Mouse (Mus musculus) forebrain, postnatal 0 days (tissue): ENCODE data around the gene Pde11a. TPM values are rescaled to one million over a fixed set of nuclear protein-coding genes. Genes with fewer than 3 reads are reported as not detected.

Experiments used
- ATAC-seq: fragments of 200-750 bp; cut with Nextera tagmentation; 2 replicates; pipeline ENCODE4 v1.8.0; 2017; ENCODE audit warnings: mild to moderate bottlenecking, moderate library complexity
- DNase-seq: peaks from one replicate; pipeline ENCODE4 v3.0.0-alpha.2; 2015
- H3K27ac ChIP-seq: fragments of 300-500 bp; sonication (generic); 2 replicates; pipeline ENCODE4 v1.5.1; 2014; ENCODE audit warnings: low read depth, mild to moderate bottlenecking, antibody characterized with exemption, low read length, moderate library complexity, mixed read lengths
- H3K27me3 ChIP-seq: fragments of 300-500 bp; sonication (generic); 2 replicates; pipeline ENCODE4 v1.6.1; 2014; ENCODE audit warnings: mild to moderate bottlenecking, low read length, mixed read lengths; ENCODE audit not compliant: insufficient read depth
- H3K36me3 ChIP-seq: fragments of 300-500 bp; sonication (generic); 2 replicates; pipeline ENCODE4 v1.6.1; 2014; ENCODE audit warnings: mild to moderate bottlenecking, moderate library complexity; ENCODE audit not compliant: insufficient read depth
- H3K4me1 ChIP-seq: fragments of 300-500 bp; sonication (generic); 2 replicates; pipeline ENCODE4 v1.6.1; 2014; ENCODE audit warnings: antibody characterized with exemption; ENCODE audit not compliant: insufficient read depth
- H3K4me2 ChIP-seq: fragments of 300-500 bp; sonication (generic); 2 replicates; pipeline ENCODE4 v1.6.1; 2014; ENCODE audit warnings: low read depth, mild to moderate bottlenecking, moderate library complexity
- H3K4me3 ChIP-seq: fragments of 300-500 bp; sonication (generic); 2 replicates; pipeline ENCODE4 v1.5.1; 2014; ENCODE audit warnings: low read depth, low read length, mixed read lengths
- H3K9ac ChIP-seq: fragments of 300-500 bp; sonication (generic); 2 replicates; pipeline ENCODE4 v1.6.1; 2014; ENCODE audit warnings: mild to moderate bottlenecking
- H3K9me3 ChIP-seq: fragments of 300-500 bp; sonication (generic); 2 replicates; pipeline ENCODE4 v1.6.1; 2016; ENCODE audit warnings: low read length
- CTCF ChIP-seq: sonication (generic); IDR thresholded peaks from 2 replicates; pipeline ENCODE4 v1.5.1; 2016; ENCODE audit warnings: antibody characterized with exemption, control low read depth, low read depth
- WGBS: fragments of 180-500 bp; shearing (Covaris S2); extraction: QIAGEN DNeasy Blood & Tissue Kit; methylation state at CpG from one replicate; pipeline ENCODE4 v1.1.7; 2014; 5-methylcytosine and 5-hydroxymethylcytosine counted together
- polyA plus RNA-seq: library from polyadenylated mRNA; unstranded; fragments of >200 nt; fragmentation: Nextera tagmentation; extraction: Ambion mirVana; gene quantifications from 2 replicates; pipeline ENCODE4 v1.2.1, GENCODE M21; 2015
- total RNA-seq: library from RNA; depleted of rRNA; stranded (reverse); fragments of >200 nt; gene quantifications from 2 replicates; pipeline ENCODE4 v1.2.3, GENCODE M21; 2014

Pde11a gene
- total and polyA plus RNA-seq, 2 experiments from 2014 or later, result 0.86 to 1.0 TPM

DNA sequence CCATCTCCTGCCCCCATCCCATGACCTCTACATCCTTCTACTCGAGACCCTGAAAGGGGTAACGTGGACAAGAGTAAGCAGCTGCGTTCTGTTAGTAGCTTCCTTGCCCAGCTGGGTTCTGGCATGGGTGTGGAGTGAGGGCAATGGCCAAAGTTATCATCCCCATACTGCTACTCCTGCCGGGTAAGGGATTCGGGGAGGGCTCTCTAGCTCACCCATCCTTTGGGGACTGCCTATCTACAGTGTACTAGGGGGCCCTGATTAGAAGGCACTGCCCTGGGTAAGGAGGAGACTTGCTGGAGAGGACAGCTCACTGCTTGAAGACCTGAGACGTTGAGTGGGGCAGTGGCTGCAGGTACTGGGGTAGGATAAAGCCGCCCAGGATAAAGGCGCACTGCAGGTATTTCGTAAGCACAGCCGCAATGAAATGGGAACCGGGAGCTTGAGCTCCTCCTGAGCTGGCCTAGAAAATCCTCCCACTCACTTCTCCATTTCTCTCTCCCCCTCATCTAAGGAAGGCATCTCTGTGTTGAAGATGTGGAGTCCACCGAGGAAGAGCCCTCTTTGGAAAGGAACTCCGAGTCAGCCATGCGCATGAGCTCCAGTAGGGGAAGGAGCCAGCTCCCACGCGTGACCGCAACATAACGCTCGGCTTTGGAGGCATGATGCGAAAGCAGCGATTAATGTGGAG lies 15.2 kb downstream of the Pde11a start:
- no peak for ATAC-seq
- no peak overlapping the region for H3K27ac ChIP-seq
- H3K9ac ChIP-seq, result no peak overlapping the region
- H3K27me3 ChIP-seq, result no peaks in the 10 kb centered on the region
- H3K4me1 ChIP-seq, result no peaks in the 10 kb centered on the region
- WGBS, result 83% methylated on average over 21 of the region's 21 CpGs
- no peak overlapping the region for H3K4me3 ChIP-seq
- no peak for DNase-seq
- H3K36me3 ChIP-seq, result no peaks in the 10 kb centered on the region
- no peak overlapping the region for H3K4me2 ChIP-seq
- no peak for TF ChIP-seq CTCF
- no peaks in the 10 kb centered on the region for H3K9me3 ChIP-seq

DNA sequence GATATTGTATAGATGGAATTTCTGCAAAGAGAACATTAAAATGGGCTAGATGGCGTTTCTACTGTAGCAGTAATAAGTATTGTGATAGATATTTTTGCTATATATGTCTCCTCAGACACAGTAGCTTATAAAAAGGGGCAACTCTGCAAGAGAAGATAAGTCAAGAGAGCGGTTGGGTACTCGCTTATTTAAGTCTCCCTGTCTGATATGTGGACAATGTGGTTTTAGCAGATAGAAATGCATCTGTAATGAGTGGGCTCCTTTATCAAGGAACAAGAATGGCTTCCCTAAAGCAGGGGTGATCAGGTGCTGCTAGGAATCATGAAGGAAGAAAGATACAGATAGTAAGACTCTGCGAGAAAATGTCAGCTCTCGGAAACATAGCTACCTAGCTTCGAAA lies 18.2 kb downstream of the Pde11a start:
- H3K4me2 ChIP-seq, result no peak overlapping the region
- H3K9ac ChIP-seq, result no peak overlapping the region
- H3K9me3 ChIP-seq, result no peaks in the 10 kb centered on the region
- DNase-seq (no peak), ATAC-seq (no peak)
- H3K4me3 ChIP-seq, result no peak overlapping the region
- no peak overlapping the region for H3K27ac ChIP-seq
- no peaks in the 10 kb centered on the region for H3K4me1 ChIP-seq
- no peak for TF ChIP-seq CTCF
- no peaks in the 10 kb centered on the region for H3K36me3 ChIP-seq
- WGBS, result 86% methylated on average over 6 of the region's 6 CpGs
- H3K27me3 ChIP-seq, result no peaks in the 10 kb centered on the region

GRCm38 (mm10) chr2:76319231-76319630 lies 19.3 kb downstream of the Pde11a start:
- DNase-seq, result no peak
- no peak for TF ChIP-seq CTCF
- no peak overlapping the region for H3K4me3 ChIP-seq
- H3K27me3 ChIP-seq, result no peaks in the 10 kb centered on the region
- H3K4me1 ChIP-seq, result no peaks in the 10 kb centered on the region
- H3K9me3 ChIP-seq, result no peaks in the 10 kb centered on the region
- ATAC-seq, result no peak
- H3K9ac ChIP-seq, result no peak overlapping the region
- H3K36me3 ChIP-seq, result no peaks in the 10 kb centered on the region
- H3K27ac ChIP-seq, result no peak overlapping the region
- WGBS, result 89% methylated on average over 6 of the region's 6 CpGs
- no peak overlapping the region for H3K4me2 ChIP-seq

GRCm38 (mm10) chr2:76287671-76288070 lies 50.9 kb downstream of the Pde11a start:
- DNase-seq, result no peak
- Histone ChIP-seq H3K36me3 (no peaks in the 10 kb centered on the region), H3K4me3 (no peak overlapping the region), H3K27me3 (no peaks in the 10 kb centered on the region), H3K27ac (no peak overlapping the region), H3K4me1 (peaks cover 8% of the 10 kb centered on the region), H3K9me3 (no peaks in the 10 kb centered on the region), H3K4me2 (no peak overlapping the region), H3K9ac (no peak overlapping the region)
- WGBS, result 93% methylated on average over 3 of the region's 3 CpGs
- TF ChIP-seq CTCF, result no peak
- ATAC-seq, result no peak

DNA sequence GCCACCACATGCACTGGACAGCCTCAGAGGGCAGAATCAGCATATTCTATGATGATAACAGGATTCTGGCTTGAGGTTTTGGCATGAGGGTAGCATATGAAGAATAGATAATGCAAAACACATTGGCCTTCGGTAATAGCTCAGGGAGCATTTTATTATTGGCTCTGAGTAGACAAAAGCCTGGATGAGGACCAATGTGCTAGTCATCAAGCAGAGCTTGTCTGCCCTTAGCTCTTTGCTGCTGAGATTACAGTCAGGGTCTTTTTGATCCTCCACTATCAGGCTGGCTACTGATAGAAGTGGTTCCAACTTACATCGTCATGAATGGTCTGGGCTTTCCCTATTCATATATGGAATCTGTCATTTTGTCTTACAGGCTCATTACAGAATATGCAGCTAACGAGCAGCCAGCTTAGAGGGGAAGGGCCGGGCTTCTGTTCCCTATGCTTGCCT lies 52.3 kb downstream of the Pde11a start:
- H3K27me3 ChIP-seq, result no peaks in the 10 kb centered on the region
- no peaks in the 10 kb centered on the region for H3K36me3 ChIP-seq
- H3K9me3 ChIP-seq, result no peaks in the 10 kb centered on the region
- no peak overlapping the region for H3K4me3 ChIP-seq
- DNase-seq, result peak; percentile 43
- H3K27ac ChIP-seq, result no peak overlapping the region
- no peak overlapping the region for H3K9ac ChIP-seq
- TF ChIP-seq CTCF, result no peak
- WGBS, result 29% methylated on average over 4 of the region's 4 CpGs
- peaks cover 8% of the 10 kb centered on the region for H3K4me1 ChIP-seq
- no peak overlapping the region for H3K4me2 ChIP-seq
- peak; percentile 42 for ATAC-seq

DNA sequence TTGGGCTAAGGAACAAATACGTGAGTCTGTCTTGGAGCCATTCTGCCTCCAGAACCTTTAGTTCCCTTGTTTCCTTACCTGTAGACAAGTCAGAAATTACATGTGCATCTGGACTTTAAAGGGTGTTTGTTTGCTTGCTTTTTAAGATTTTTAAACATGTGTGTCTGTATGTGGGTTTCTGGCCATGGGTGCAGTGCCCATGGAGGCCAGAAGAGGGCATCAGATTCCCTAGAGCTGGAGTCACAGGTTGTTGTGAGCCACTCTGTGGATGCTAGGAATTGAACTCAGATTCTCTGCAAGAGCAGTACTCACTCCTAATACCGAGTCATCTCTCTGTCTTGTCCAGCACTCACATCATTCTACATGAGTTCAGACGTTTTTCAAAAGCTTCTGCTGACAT lies 53.4 kb downstream of the Pde11a start:
- H3K4me1 ChIP-seq, result peaks cover 8% of the 10 kb centered on the region
- DNase-seq (no peak), ATAC-seq (no peak)
- H3K9me3 ChIP-seq, result no peaks in the 10 kb centered on the region
- no peaks in the 10 kb centered on the region for H3K27me3 ChIP-seq
- no peak overlapping the region for H3K27ac ChIP-seq
- H3K36me3 ChIP-seq, result no peaks in the 10 kb centered on the region
- TF ChIP-seq CTCF, result peak; percentile 42
- H3K9ac ChIP-seq, result no peak overlapping the region
- 74% methylated on average over 3 of the region's 3 CpGs for WGBS
- H3K4me2 ChIP-seq, result no peak overlapping the region
- H3K4me3 ChIP-seq, result no peak overlapping the region

DNA sequence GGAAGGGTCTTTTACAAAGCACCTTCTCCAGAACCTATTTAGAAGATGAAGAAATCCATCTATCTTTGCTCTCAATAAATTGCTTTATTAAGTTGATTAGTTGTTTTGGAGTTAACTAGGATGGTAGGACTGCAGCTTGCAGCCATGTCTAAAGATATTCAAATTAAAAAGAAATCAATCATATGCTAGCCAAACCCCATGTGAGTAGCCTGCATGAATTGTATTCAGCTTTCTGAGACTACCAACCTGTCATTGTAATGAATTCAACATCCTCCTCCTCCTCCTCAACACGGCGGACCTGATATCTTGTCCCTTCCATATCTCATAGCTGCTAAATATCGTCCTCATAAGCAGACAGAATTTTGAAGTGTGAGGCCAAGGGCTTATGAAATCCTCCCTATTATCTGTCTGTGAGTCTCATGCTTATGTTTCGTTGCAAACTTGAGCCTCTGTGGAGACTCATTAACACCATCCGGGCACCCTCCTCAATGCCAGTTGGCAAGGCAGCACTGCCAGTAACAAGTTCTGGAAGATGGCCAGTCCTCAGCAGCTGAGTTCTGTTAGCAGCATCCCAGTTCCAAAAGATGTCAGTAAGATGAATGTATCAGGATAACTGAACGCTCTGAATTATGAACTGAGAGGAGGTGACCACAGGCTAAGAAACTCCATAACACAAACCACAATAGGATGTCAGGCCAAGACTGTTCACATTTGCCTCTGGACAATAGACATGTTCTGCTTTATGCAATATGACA lies 55.0 kb downstream of the Pde11a start:
- DNase-seq, result peak; percentile 92
- H3K4me1 ChIP-seq, result peaks cover 8% of the 10 kb centered on the region
- peak overlapping the region; percentile 52; the same call in 1 of the 2 replicates for H3K27ac ChIP-seq
- TF ChIP-seq CTCF, result no peak
- peak; percentile 93 for ATAC-seq
- no peaks in the 10 kb centered on the region for H3K27me3 ChIP-seq
- WGBS, result 37% methylated on average over 6 of the region's 6 CpGs
- no peaks in the 10 kb centered on the region for H3K36me3 ChIP-seq
- no peak overlapping the region for H3K4me3 ChIP-seq
- H3K9me3 ChIP-seq, result no peaks in the 10 kb centered on the region
- H3K4me2 ChIP-seq, result no peak overlapping the region
- H3K9ac ChIP-seq, result no peak overlapping the region
